Comparison of ENCODE assay signal across 9 mouse cellular contexts in the genomic region with DNA sequence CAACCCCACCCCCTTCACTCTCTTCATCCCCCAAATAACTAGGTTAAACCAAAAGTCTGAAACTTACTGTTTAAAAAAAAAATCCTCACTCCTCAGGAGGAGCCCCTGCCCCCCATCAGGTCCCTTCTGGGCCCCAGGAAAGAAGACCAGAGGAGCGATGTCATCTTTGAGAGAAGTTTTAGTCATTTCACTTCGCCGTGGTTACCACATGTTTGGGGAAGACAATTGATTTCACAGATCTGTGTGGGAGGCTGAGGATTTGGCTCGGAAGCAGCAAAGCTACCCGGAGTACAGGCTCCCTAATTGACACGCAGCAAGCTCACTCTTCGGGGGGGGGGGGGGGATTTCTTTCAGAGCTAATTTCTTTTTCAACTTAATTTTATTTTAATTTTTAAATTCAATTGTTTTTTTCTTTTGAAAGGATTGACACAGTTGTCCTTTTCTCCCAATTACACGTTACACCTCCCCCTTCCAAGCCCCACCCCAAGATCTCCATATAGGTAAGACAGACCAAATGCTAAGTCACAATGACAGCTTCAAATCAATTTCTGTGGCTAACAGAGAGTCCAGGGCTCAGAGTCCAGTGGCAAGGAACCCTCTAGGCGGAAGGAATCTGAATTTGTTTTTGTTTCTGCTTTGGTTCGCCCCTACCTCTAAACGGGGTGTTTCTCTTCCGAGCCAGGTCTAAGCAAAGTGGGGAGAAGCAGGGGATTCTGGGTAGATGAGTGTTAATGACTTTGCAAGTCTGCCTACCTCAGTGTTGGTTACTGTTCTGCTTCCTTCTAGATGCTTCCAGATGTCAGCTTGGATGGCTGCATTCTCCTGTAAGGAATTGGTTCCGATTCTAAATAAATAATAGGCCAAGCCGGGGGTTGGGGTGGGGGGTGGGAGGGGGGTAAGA.
A peak's percentile ranks its signal among the peaks of the same experiment; 100 is the strongest.
DNase-seq lines count a peak whose midpoint lies in the region; ATAC-seq and TF ChIP-seq lines count a peak whose summit lies in the region.
"Had no signal": no experiment of that assay in that cellular context is flagged by ENCODE, and none has a peak within 500 bp of the region (broad histone marks: within the 10 kb centered on the region; RNA-seq: fewer than 3 reads in every experiment).

No protein-coding gene starts in this region.

- DNase-seq in kidney, adult 2 months: peak; percentile 13
- no peak for DNase-seq in kidney, adult 9 months
- peak; percentile 36 for DNase-seq in ZHBTc4 (ENCODE audit: low read depth, low spot score)
- DNase-seq in retina, embryonic 14.5 days (ENCODE audit: low spot score): peak; percentile 39
- DNase-seq in gastrocnemius, adult 8-10 months (ENCODE audit: low spot score in 2 of 2): no peak
- DNase-seq in frontal cortex, postnatal 25 days (ENCODE audit: low spot score in 2 of 2): no peak

- 25% methylated on average over 14 of the region's 14 CpGs for WGBS in kidney, adult 2 months
- WGBS in heart, embryonic 14.5 days: 23% methylated on average over 14 of the region's 14 CpGs
- WGBS in liver, embryonic 15.5 days (ENCODE audit: insufficient replicate concordance): 13% methylated on average over 14 of the region's 14 CpGs

- H3K4me3 ChIP-seq in kidney, adult 2 months (ENCODE audit: insufficient read depth, low read depth, low read length): no peak overlapping the region
- peak overlapping the region; percentile 1 to 24; a peak in 2 of 4 replicates for H3K4me3 ChIP-seq in heart, embryonic 14.5 days (ENCODE audit: control insufficient read depth in 1 of 2, insufficient read depth in 1 of 2, low read depth in 1 of 2, low read length in 2 of 2)
- peak overlapping the region; percentile 20; the same call in 1 of the 2 replicates for H3K4me3 ChIP-seq in liver, embryonic 15.5 days (replicated peaks)

- no peaks in the 10 kb centered on the region for H3K9me3 ChIP-seq in heart, embryonic 14.5 days (ENCODE audit: control insufficient read depth, low read length)
- no peaks in the 10 kb centered on the region for H3K9me3 ChIP-seq in liver, embryonic 15.5 days (replicated peaks)

- ATAC-seq in heart, embryonic 14.5 days (ENCODE audit: insufficient number of reproducible peaks, insufficient read depth, low FRiP score, low read depth): no peak
- ATAC-seq in liver, embryonic 15.5 days (ENCODE audit: insufficient read depth): no peak
- ATAC-seq: Patski had no signal

- peak overlapping the region; percentile 59 for H3K4me2 ChIP-seq in heart, embryonic 14.5 days (ENCODE audit: low read length)
- peak overlapping the region; percentile 52 for H3K4me2 ChIP-seq in liver, embryonic 15.5 days

- no peak for TF ChIP-seq CTCF in kidney, adult 2 months (conservative IDR thresholded peaks at IDR 0.05; ENCODE audit: insufficient read depth, insufficient read length, low read depth, low read length)

- H3K27me3 ChIP-seq in kidney, adult 2 months (replicated peaks; ENCODE audit: control insufficient read depth, insufficient read depth, low read length): no peaks in the 10 kb centered on the region
- H3K27me3 ChIP-seq in heart, embryonic 14.5 days (ENCODE audit: control insufficient read depth, insufficient read depth, low read length): no peaks in the 10 kb centered on the region
- no peaks in the 10 kb centered on the region; the same call in 1 of the 2 replicates for H3K27me3 ChIP-seq in liver, embryonic 15.5 days
- H3K27me3 ChIP-seq: Patski had no signal

- no peaks in the 10 kb centered on the region for H3K36me3 ChIP-seq in kidney, adult 2 months (ENCODE audit: control insufficient read depth, insufficient read depth, low read length)
- H3K36me3 ChIP-seq in heart, embryonic 14.5 days (ENCODE audit: control insufficient read depth, insufficient read depth, low read length): no peaks in the 10 kb centered on the region
- no peaks in the 10 kb centered on the region for H3K36me3 ChIP-seq in liver, embryonic 15.5 days (replicated peaks)

- peak overlapping the region; percentile 55 for H3K9ac ChIP-seq in heart, embryonic 14.5 days (ENCODE audit: low read length)
- no peak overlapping the region for H3K9ac ChIP-seq in liver, embryonic 15.5 days

- no peak overlapping the region for H3K27ac ChIP-seq in kidney, adult 2 months (ENCODE audit: insufficient read depth, low read depth, low read length)
- no peak overlapping the region for H3K27ac ChIP-seq in heart, embryonic 14.5 days (replicated peaks in 1 of 2; ENCODE audit: control insufficient read depth in 1 of 2, insufficient read depth in 1 of 2, low read depth in 2 of 2, low read length in 2 of 2)
- H3K27ac ChIP-seq in liver, embryonic 15.5 days (replicated peaks): no peak overlapping the region

- TF ChIP-seq POLR2A in kidney, adult 2 months (IDR thresholded peaks at IDR 0.05; ENCODE audit: low read depth, low read length): no peak

- 0 out of 2 replicates have a peak, but pooled peaks cover 4% of the 10 kb centered on the region for H3K4me1 ChIP-seq in kidney, adult 2 months (ENCODE audit: control insufficient read depth, insufficient read depth, low read length)
- H3K4me1 ChIP-seq in heart, embryonic 14.5 days (ENCODE audit: control insufficient read depth in 2 of 2, insufficient read depth in 2 of 2, low read length in 2 of 2): peaks cover 13 to 16% of the 10 kb centered on the region in 2 experiments
- H3K4me1 ChIP-seq in liver, embryonic 15.5 days (replicated peaks): peaks cover 10% of the 10 kb centered on the region

Comparison
In these comparisons a context has a peak if more than half of its experiments do, and no peak if none do; other contexts are left out.
1. DNase-seq: peak in kidney, adult 2 months (single experiment), ZHBTc4 (single experiment) and retina, embryonic 14.5 days (single experiment); none in kidney, adult 9 months (single experiment), gastrocnemius, adult 8-10 months (0 of 2) and frontal cortex, postnatal 25 days (0 of 2).